20 mouse cellular contexts compared by ENCODE assay signal in the genomic region with DNA sequence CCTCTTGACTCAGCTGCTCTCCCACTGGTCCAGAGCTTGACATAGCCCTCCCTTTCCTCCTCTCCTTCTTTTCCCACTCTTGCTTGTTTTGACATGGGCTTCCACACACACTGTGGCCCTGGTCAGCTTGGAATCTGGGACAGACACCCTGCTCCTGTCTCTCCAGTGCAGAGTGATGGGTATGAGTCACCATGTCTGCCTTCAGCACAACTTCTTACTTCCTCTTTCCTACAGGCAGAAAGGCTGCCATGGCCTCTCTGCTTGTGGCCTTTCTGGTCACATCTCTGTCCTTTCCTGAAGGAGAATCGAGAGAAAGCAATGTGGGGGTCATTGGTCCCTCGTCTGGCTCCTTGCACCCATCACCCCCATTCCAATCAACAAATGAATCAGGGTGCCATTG. TPM values are rescaled to one million over a fixed set of nuclear protein-coding genes. Genes with fewer than 3 reads are reported as not detected.
DNase-seq lines count a peak whose midpoint lies in the region; ATAC-seq and TF ChIP-seq lines count a peak whose summit lies in the region.
"Had no signal": no experiment of that assay in that cellular context is flagged by ENCODE, and none has a peak within 500 bp of the region (broad histone marks: within the 10 kb centered on the region; RNA-seq: fewer than 3 reads in every experiment).

No protein-coding gene starts in this region.

- 72% methylated on average over 2 of the region's 2 CpGs for WGBS in kidney, adult 2 months

- no peak for TF ChIP-seq CTCF in kidney, adult 2 months (conservative IDR thresholded peaks at IDR 0.05; ENCODE audit: insufficient read depth, insufficient read length, low read depth, low read length)

- DNase-seq in kidney, adult 2 months: no peak
- no peak for DNase-seq in kidney, postnatal 4 days
- peak; percentile 82 for DNase-seq in 416B (ENCODE audit: low read depth)
- DNase-seq in CD4-positive helper T cell, adult 2 months (ENCODE audit: low read depth, low spot score): peak; percentile 37
- no peak for DNase-seq in left cerebral cortex, postnatal 4 days
- no peak for DNase-seq in embryo, embryonic 10 days (ENCODE audit: low spot score)
- DNase-seq: cerebellum, adult 9-10 months; lung, postnatal 36 days; right cerebral cortex, postnatal 14 days; thymus, postnatal 4 days had no signal

- no peaks in the 10 kb centered on the region for H3K4me1 ChIP-seq in kidney, adult 2 months (ENCODE audit: control insufficient read depth, insufficient read depth, low read length)
- H3K4me1 ChIP-seq: hindbrain, embryonic 10.5 days; intestine, embryonic 15.5 days; neural tube, embryonic 15.5 days had no signal

- no peak for TF ChIP-seq POLR2A in kidney, adult 2 months (IDR thresholded peaks at IDR 0.05; ENCODE audit: low read depth, low read length)

- peak overlapping the region; percentile 30 for H3K4me3 ChIP-seq in kidney, adult 2 months (ENCODE audit: insufficient read depth, low read depth, low read length)
- H3K4me3 ChIP-seq: hindbrain, embryonic 10.5 days; intestine, embryonic 15.5 days; layer of hippocampus, adult 2 months; liver, embryonic 12.5 days; neural tube, embryonic 15.5 days had no signal

- H3K27me3 ChIP-seq in kidney, adult 2 months (replicated peaks; ENCODE audit: control insufficient read depth, insufficient read depth, low read length): no peaks in the 10 kb centered on the region
- H3K27me3 ChIP-seq: intestine, embryonic 15.5 days; liver, embryonic 12.5 days; neural tube, embryonic 15.5 days had no signal

- intact Hi-C loops in left cerebral cortex, postnatal 4 days (cut with DNase I): no loop called here

- H3K27ac ChIP-seq in kidney, adult 2 months (ENCODE audit: insufficient read depth, low read depth, low read length): peak overlapping the region; percentile 81
- H3K27ac ChIP-seq: hindbrain, embryonic 10.5 days; intestine, embryonic 15.5 days; layer of hippocampus, adult 2 months; liver, embryonic 12.5 days; neural tube, embryonic 15.5 days had no signal

- no peaks in the 10 kb centered on the region for H3K36me3 ChIP-seq in kidney, adult 2 months (ENCODE audit: control insufficient read depth, insufficient read depth, low read length)
- H3K36me3 ChIP-seq: hindbrain, embryonic 10.5 days; intestine, embryonic 15.5 days; liver, embryonic 12.5 days; neural tube, embryonic 15.5 days had no signal

- ATAC-seq in megakaryocyte, adult 5-6 weeks (ENCODE audit: poor library complexity, severe bottlenecking): peak; percentile 90
- ATAC-seq: intestine, embryonic 15.5 days; liver, embryonic 12.5 days had no signal

RNA-seq across cellular contexts. Expression of a gene that starts 2.7 kb away (rescaled TPM):
- 27.5 and 44.3 TPM in 2 replicates for polyA plus RNA-seq in kidney, adult 2 months (2012; rRNA removed)
- total RNA-seq in megakaryocyte, adult 5-6 weeks (2015): 24.2 and 24.8 TPM in 2 replicates
- total RNA-seq in megakaryocyte, adult 5-6 weeks (2017): 46.0 and 76.0 TPM in 2 replicates
- total RNA-seq in left cerebral cortex, postnatal 4 days (2021): 1 to 10 TPM in 1 of 2 experiments, under 1 TPM in 1; 0.77 to 1.4 TPM
- total RNA-seq: layer of hippocampus, adult 2 months had no signal

RNA-seq across cellular contexts. Expression of a gene that starts 11.1 kb away (rescaled TPM):
- 6.8 and 10.1 TPM in 2 replicates for polyA plus RNA-seq in kidney, adult 2 months (2012; rRNA removed)
- 5.0 and 11.2 TPM in 2 replicates for total RNA-seq in megakaryocyte, adult 5-6 weeks (2015)
- 8.9 and 10.4 TPM in 2 replicates for total RNA-seq in megakaryocyte, adult 5-6 weeks (2017)
- total RNA-seq in left cerebral cortex, postnatal 4 days (2021): 1 to 10 TPM; 1.1 to 1.3 TPM

RNA-seq across cellular contexts. Expression of a gene that starts 20.9 kb away (rescaled TPM):
- 14.2 and 24.0 TPM in 2 replicates for polyA plus RNA-seq in kidney, adult 2 months (2012; rRNA removed)
- total RNA-seq in megakaryocyte, adult 5-6 weeks (2015): 6.2 and 10.6 TPM in 2 replicates
- 15.7 and 23.1 TPM in 2 replicates for total RNA-seq in megakaryocyte, adult 5-6 weeks (2017)
- total RNA-seq in left cerebral cortex, postnatal 4 days (2021): 1 to 10 TPM; 6.0 to 6.3 TPM

RNA-seq across cellular contexts. Expression of a gene that starts 31.3 kb away (rescaled TPM):
- polyA plus RNA-seq in kidney, adult 2 months (2012; rRNA removed): not detected in 2 replicates
- total RNA-seq in megakaryocyte, adult 5-6 weeks (2015): 0.68 TPM in 1 of 2 replicates, not detected in the other
- 7.3 and 16.2 TPM in 2 replicates for total RNA-seq in megakaryocyte, adult 5-6 weeks (2017)
- not detected for total RNA-seq in left cerebral cortex, postnatal 4 days (2021)
- total RNA-seq: layer of hippocampus, adult 2 months had no signal
- polyA plus RNA-seq: embryonic facial prominence, embryonic 11.5 days; hindbrain, embryonic 10.5 days; neural tube, embryonic 15.5 days had no signal

RNA-seq across cellular contexts. Expression of a gene that starts 31.3 kb away (rescaled TPM):
- 0.20 and 0.97 TPM in 2 replicates for polyA plus RNA-seq in kidney, adult 2 months (2012; rRNA removed)
- 1.5 and 3.5 TPM in 2 replicates for total RNA-seq in megakaryocyte, adult 5-6 weeks (2015)
- total RNA-seq in megakaryocyte, adult 5-6 weeks (2017): 3.9 TPM in 2 replicates
- not detected for total RNA-seq in left cerebral cortex, postnatal 4 days (2021)
- total RNA-seq: gastrocnemius, adult 8-10 months; layer of hippocampus, adult 2 months; left cerebral cortex, adult 8-10 months had no signal
- polyA plus RNA-seq: embryonic facial prominence, embryonic 11.5 days; hindbrain, embryonic 10.5 days; neural tube, embryonic 15.5 days; stomach, embryonic 14.5 days had no signal

Comparison
In these comparisons a context has a peak if more than half of its experiments do, and no peak if none do; other contexts are left out.
1. DNase-seq: peak in 416B (single experiment) and CD4-positive helper T cell, adult 2 months (single experiment); none in kidney, adult 2 months (single experiment), kidney, postnatal 4 days (0 of 2), left cerebral cortex, postnatal 4 days (single experiment) and embryo, embryonic 10 days (single experiment).
2. RNA of a gene that starts 2.7 kb away (total RNA-seq): 24.2 to 76.0 TPM in megakaryocyte, adult 5-6 weeks; 0.77 to 1.4 TPM in left cerebral cortex, postnatal 4 days; every median in the first group is over 10 times any median in the second.